Mouse (Mus musculus): ENCODE measurements around the gene Mapk14. TPM values are rescaled to one million over a fixed set of nuclear protein-coding genes. Genes with fewer than 3 reads are reported as not detected.

Gene Mapk14
- 100 to 1,000 TPM; 212 to 226 TPM for total RNA-seq (2023)

GRCm38 (mm10) chr17:28690776-28691686 is at the start of gene Mapk14:
Mapk14 (plus strand) TSS chr17:28691329.

DNA sequence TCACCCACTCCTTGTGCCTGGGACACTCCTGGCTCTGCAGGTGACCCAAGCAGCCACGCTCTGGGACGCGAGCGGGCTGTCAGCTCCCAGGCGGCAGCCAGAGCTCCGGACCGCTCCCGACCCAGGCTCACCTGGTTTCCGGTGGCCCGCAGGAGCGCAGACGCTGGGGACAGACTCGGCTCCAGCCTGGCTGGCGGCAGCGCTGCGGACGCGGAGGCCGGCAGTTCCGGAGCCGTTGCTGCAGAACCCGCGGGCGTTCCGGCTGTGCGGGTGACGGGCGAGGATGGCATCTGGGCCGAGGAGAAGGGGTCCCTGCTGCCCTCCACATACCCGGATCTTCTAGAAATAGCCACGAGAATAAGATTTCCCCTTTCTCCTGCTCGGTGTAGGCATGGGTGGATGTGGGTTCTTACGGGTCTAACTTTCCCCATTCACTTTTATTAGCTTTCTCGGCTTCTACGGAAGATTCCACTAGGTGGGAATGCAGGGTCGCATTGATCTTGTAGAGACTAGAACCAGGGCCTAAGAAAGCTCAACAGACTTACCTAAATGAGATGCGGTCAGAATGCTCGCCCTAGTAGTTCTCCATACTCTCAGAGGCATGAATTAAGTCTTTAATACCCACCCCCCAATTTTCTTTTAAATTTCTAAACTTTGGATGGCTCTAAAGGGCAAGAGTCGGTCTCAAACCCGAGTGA is 1.4 kb upstream of the Mapk14 start, which contains the start of gene Slc26a8:
Slc26a8 (minus strand) TSS at position 648 of the 698 bp plus-strand sequence.

DNA sequence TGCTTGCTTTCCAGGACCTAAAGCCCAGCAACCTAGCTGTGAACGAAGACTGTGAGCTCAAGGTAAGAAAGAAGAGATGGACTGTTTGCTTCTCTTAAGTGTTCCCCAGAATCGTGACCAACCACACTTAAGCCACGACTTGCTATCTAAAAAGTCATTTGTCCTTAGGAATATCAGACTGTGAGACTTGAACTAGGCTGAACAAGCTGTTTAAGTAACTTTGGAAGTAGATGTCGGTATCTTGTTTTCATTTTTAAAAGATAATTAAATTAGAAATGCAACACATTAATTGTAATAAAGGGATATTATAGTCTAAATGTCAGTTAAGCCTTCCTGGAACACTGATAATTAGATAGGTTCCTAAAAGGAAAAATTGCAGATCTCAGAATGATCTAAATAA is 34.7 kb downstream of the Mapk14 start, which contains the start of gene AC170998.1:
AC170998.1 (plus strand) TSS at position 301 of the 400 bp plus-strand sequence.

GRCm38 (mm10) chr17:28769121-28769874 is 78.2 kb downstream of the Mapk14 start, which contains the start of gene Mapk13:
Mapk13 (plus strand) TSS chr17:28769297.

Other genes starting within 250 kb of the Mapk14 start
- 10 to 100 TPM; 36.6 to 47.0 TPM for gene Fkbp5, start 173.8 kb upstream of the Mapk14 start, total RNA-seq (2023)
- gene Armc12, start 160.5 kb upstream of the Mapk14 start, total RNA-seq (2023): 1 to 10 TPM; 1.1 to 1.8 TPM
- not detected for gene Clpsl2, start 141.9 kb upstream of the Mapk14 start, total RNA-seq (2023)
- not detected for gene Clps, start 130.6 kb upstream of the Mapk14 start, total RNA-seq (2023)
- gene Lhfpl5, start 115.7 kb upstream of the Mapk14 start, total RNA-seq (2023): not detected
- gene Srpk1, start 68.6 kb upstream of the Mapk14 start, total RNA-seq (2023): 10 to 100 TPM; 57.5 to 66.0 TPM
- gene Slc26a8, start 1.1 kb upstream of the Mapk14 start, total RNA-seq (2023): 1 to 10 TPM; 2.2 to 3.3 TPM
- gene AC170998.1, start 34.8 kb downstream of the Mapk14 start, total RNA-seq (2023): 10 to 100 TPM; 15.1 to 15.5 TPM
- 100 to 1,000 TPM; 149 to 167 TPM for gene Mapk13, start 78.0 kb downstream of the Mapk14 start, total RNA-seq (2023)
- 10 to 100 TPM; 52.6 to 62.7 TPM for gene Brpf3, start 109.8 kb downstream of the Mapk14 start, total RNA-seq (2023)
- 1 to 10 TPM; 2.5 to 3.9 TPM for gene Pnpla1, start 167.1 kb downstream of the Mapk14 start, total RNA-seq (2023)
- under 1 TPM; 0.35 to 0.38 TPM for gene 4930539E08Rik, start 224.0 kb downstream of the Mapk14 start, total RNA-seq (2023)

Data from neutrophil, adult 83 days (primary cell).